Mouse (Mus musculus) forebrain, embryonic 11.5 days (tissue): ENCODE data around the gene Pltp. TPM values are rescaled to one million over a fixed set of nuclear protein-coding genes. Genes with fewer than 3 reads are reported as not detected.
"Not testable (repeated sequence)": the region's sequence is repeated elsewhere in the genome, so short reads cannot be mapped to it uniquely, and the experiment has no call there.

ENCODE experiments used
- ATAC-seq: fragments of 200-750 bp; cut with Nextera tagmentation; replicated peaks from 2 replicates; pipeline ENCODE4 v1.8.0; 2017; ENCODE audit warnings: moderate TSS enrichment; ENCODE audit not compliant: low FRiP score
- DNase-seq: peaks from one replicate; pipeline ENCODE4 v3.0.0-alpha.2; 2017; ENCODE audit warnings: low spot score
- H3K27ac ChIP-seq: fragments of 300-500 bp; sonication (generic); 2 replicates; pipeline ENCODE4 v1.5.1; 2014; ENCODE audit warnings: low read depth, low read length
- H3K27me3 ChIP-seq: fragments of 300-500 bp; sonication (generic); 2 replicates; pipeline ENCODE4 v1.6.1; 2014; ENCODE audit warnings: mild to moderate bottlenecking, low read length, mixed read lengths; ENCODE audit not compliant: control insufficient read depth, insufficient read depth
- H3K36me3 ChIP-seq: fragments of 300-500 bp; sonication (generic); 2 replicates; pipeline ENCODE4 v1.6.1; 2014; ENCODE audit warnings: mild to moderate bottlenecking, low read length, moderate library complexity, mixed read lengths; ENCODE audit not compliant: control insufficient read depth, insufficient read depth
- H3K4me1 ChIP-seq: fragments of 300-500 bp; sonication (generic); replicated peaks from 2 replicates; pipeline ENCODE4 v1.6.1; 2014; ENCODE audit warnings: low read length, mixed read lengths; ENCODE audit not compliant: control insufficient read depth, insufficient read depth
- H3K4me2 ChIP-seq: fragments of 300-500 bp; sonication (generic); 2 replicates; pipeline ENCODE4 v1.6.1; 2014; ENCODE audit warnings: low read depth, mild to moderate bottlenecking, low read length, moderate library complexity, mixed read lengths; ENCODE audit not compliant: severe bottlenecking
- H3K4me3 ChIP-seq: fragments of 300-500 bp; sonication (generic); 2 replicates; pipeline ENCODE4 v1.5.1; 2014; ENCODE audit warnings: low read depth, low read length
- H3K9ac ChIP-seq: fragments of 300-500 bp; sonication (generic); 2 replicates; pipeline ENCODE4 v1.6.1; 2014; ENCODE audit warnings: low read length
- H3K9me3 ChIP-seq: fragments of 300-500 bp; sonication (generic); 2 replicates; pipeline ENCODE4 v1.6.1; 2016; ENCODE audit warnings: low read length, mixed read lengths; ENCODE audit not compliant: control insufficient read depth
- WGBS: fragments of 180-500 bp; shearing (Covaris S2); extraction: QIAGEN DNeasy Blood & Tissue Kit; methylation state at CpG from one replicate; pipeline ENCODE4 v1.1.7; 2014; 5-methylcytosine and 5-hydroxymethylcytosine counted together
- polyA plus RNA-seq: library from polyadenylated mRNA; unstranded; fragments of >200 nt; fragmentation: Nextera tagmentation; extraction: Ambion mirVana; gene quantifications from 2 replicates; pipeline ENCODE4 v1.2.1, GENCODE M21; 2014

Pltp gene
- polyA plus RNA-seq, 1 experiment from 2014 or later, result 43.2 TPM

DNA sequence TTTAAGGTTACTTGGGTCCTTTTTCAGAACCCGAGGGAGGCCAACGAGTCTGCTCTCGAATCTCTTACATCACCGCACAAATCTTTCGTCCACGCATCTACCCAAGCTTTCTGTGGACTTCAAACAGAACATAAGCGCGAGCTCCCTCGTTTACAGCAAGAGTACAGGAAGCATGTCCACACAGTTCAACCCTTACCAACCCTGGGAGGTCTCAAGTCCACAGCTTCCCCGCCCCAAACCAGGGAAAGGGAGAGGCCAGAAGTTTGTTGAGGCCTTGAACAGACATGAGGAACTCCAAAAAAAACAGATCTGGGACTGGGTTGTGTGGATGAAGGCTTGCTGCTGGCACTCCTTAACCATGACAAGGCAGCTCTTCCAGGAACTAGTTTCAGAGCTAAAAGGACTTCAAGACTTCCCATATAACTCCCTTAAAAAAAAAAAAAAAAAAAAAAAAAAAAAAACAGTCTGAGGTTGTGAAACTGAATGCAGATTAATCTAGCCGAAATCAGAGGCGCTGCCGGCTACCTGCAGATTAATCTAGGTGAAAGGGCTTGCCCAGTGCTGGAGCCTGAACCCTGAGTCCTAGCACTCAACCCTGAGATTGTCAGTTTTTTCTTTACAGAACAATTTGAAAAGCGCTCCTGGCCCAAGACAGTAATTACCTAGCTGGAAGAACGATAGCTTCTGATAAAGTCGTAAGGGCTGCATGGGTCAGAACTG is 54.1 kb downstream of the Pltp start:
- DNase-seq, result no peak
- no peaks in the 10 kb centered on the region; the same call in 1 of the 2 replicates for H3K36me3 ChIP-seq
- H3K4me3 ChIP-seq, result peak overlapping the region; percentile 80; the same call in 1 of the 2 replicates
- peaks cover 5% of the 10 kb centered on the region; the same call in 1 of the 2 replicates for H3K4me1 ChIP-seq
- ATAC-seq, result no peak
- H3K9me3 ChIP-seq, result no peaks in the 10 kb centered on the region
- peak overlapping the region; percentile 76 for H3K9ac ChIP-seq
- H3K4me2 ChIP-seq, result peak overlapping the region; percentile 60
- no peak overlapping the region for H3K27ac ChIP-seq
- no peaks in the 10 kb centered on the region for H3K27me3 ChIP-seq
- WGBS, result 92% methylated on average over 16 of the region's 16 CpGs

GRCm38 (mm10) chr2:164800252-164801004 is 57.1 kb downstream of the Pltp start:
- no peak overlapping the region for H3K27ac ChIP-seq
- 90% methylated on average over 13 of the region's 13 CpGs for WGBS
- DNase-seq, result no peak
- H3K9me3 ChIP-seq, result no peaks in the 10 kb centered on the region
- H3K9ac ChIP-seq, result no peak overlapping the region
- no peaks in the 10 kb centered on the region; the same call in 1 of the 2 replicates for H3K36me3 ChIP-seq
- H3K4me2 ChIP-seq, result no peak overlapping the region
- H3K4me1 ChIP-seq, result peaks cover 5% of the 10 kb centered on the region; the same call in 1 of the 2 replicates
- no peak for ATAC-seq
- H3K27me3 ChIP-seq, result no peaks in the 10 kb centered on the region
- no peak overlapping the region for H3K4me3 ChIP-seq

DNA sequence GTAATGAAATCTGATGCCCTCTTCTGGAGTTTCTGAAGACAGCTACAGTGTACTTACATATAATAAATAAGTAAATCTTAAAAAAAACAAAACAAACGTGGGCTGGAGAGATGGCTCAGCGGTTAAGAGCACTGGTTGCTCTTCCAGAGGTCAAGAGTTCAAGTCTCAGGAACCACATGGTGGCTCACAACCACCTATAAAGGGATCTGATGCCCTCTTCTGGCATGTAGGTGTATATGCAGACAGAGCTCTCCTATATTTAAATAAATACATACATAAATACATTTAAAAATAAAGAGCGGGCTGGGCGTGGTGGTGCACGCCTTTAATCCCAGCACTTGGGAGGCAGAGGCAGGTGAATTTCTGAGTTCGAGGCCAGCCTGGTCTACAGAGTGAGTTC is 59.0 kb downstream of the Pltp start:
- DNase-seq, H3K4me2 ChIP-seq, H3K9me3 ChIP-seq, H3K36me3 ChIP-seq, H3K27ac ChIP-seq, H3K4me3 ChIP-seq, H3K27me3 ChIP-seq, H3K4me1 ChIP-seq, ATAC-seq, H3K9ac ChIP-seq: not testable (repeated sequence)
- 85% methylated on average over 6 of the region's 6 CpGs for WGBS

DNA sequence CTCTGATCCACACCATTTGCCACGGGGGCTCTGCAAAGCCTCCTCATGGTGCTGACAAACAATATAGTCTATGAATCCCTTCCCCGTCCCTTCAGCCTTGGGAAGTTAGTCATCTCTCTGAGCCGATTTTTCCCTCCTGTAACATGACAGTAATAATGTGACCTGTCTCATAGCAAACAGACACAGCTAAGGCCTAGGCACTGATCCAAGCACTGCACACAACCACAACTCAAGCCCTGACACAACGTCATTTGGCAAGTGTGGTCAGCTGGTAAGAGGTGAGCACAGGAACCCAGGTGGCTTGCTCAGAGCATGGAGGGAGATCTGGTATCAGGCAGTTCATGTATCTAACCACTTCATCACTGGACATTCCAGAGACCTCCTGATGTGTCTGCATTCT is 61.6 kb downstream of the Pltp start:
- Histone ChIP-seq H3K4me3 (no peak overlapping the region), H3K4me2 (no peak overlapping the region), H3K27me3 (no peaks in the 10 kb centered on the region), H3K36me3 (peaks cover 4% of the 10 kb centered on the region; the same call in 1 of the 2 replicates), H3K9me3 (no peaks in the 10 kb centered on the region), H3K4me1 (no peaks in the 10 kb centered on the region), H3K9ac (no peak overlapping the region), H3K27ac (no peak overlapping the region)
- DNase-seq (no peak), ATAC-seq (no peak)
- WGBS, result 90% methylated on average over 4 of the region's 4 CpGs

DNA sequence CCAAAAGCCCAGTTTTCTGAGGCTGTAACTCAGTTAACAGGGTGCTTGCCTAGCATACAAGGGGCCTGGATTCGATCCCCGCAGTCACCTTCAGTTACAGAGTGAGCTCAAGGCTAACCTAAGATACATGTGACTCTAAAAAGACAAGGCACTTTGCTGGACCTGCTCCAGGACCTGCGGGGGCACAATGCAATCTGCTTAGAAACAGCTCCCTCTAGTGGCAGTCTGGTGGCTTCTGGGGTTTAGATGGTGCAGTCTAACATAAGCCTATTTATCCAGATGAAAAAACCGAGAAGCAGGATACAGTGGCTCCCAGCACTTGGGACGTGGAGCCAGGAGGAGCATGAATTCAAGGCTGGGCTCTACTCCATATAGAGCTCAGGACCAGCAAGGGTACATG is 63.2 kb downstream of the Pltp start:
- H3K9me3 ChIP-seq, result no peaks in the 10 kb centered on the region
- WGBS, result 35% methylated on average over 5 of the region's 5 CpGs
- no peak overlapping the region for H3K4me2 ChIP-seq
- H3K36me3 ChIP-seq, result peaks cover 4% of the 10 kb centered on the region; the same call in 1 of the 2 replicates
- DNase-seq (peak; percentile 86), ATAC-seq (peak; percentile 24; the same call in 1 of the 2 replicates)
- no peak overlapping the region for H3K4me3 ChIP-seq
- no peaks in the 10 kb centered on the region for H3K27me3 ChIP-seq
- no peak overlapping the region for H3K27ac ChIP-seq
- H3K9ac ChIP-seq, result no peak overlapping the region
- H3K4me1 ChIP-seq, result no peaks in the 10 kb centered on the region

DNA sequence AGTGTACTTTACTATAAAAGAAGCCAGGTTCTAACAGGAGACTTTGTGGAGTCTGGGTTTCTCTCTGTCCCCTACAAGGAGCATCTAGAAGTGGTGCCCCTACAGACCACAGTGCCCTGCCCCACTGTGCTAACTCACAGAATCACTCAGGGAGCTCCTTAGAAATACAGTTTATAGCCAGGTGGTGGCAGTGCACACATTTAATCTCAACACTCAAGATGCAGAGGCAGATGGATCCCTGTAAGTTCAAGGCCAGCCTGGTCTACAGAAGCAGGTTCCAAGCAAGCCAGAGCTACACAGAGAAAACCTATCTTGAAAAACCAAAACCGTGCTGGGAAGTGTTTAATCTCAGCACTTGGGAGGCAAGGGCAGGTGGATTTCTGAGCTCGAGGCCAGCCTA is 63.7 kb downstream of the Pltp start:
- WGBS, result 88% methylated on average over 2 of the region's 2 CpGs
- ATAC-seq (no peak), DNase-seq (no peak)
- Histone ChIP-seq H3K4me1 (no peaks in the 10 kb centered on the region), H3K27ac (no peak overlapping the region), H3K9ac (no peak overlapping the region), H3K4me2 (no peak overlapping the region), H3K36me3 (peaks cover 4% of the 10 kb centered on the region; the same call in 1 of the 2 replicates), H3K4me3 (no peak overlapping the region), H3K9me3 (no peaks in the 10 kb centered on the region), H3K27me3 (no peaks in the 10 kb centered on the region)

- Histone ChIP-seq H3K27ac (no peak overlapping the region), H3K36me3 (peaks cover 4% of the 10 kb centered on the region; the same call in 1 of the 2 replicates), H3K4me3 (no peak overlapping the region), H3K27me3 (no peaks in the 10 kb centered on the region), H3K9ac (no peak overlapping the region), H3K4me1 (no peaks in the 10 kb centered on the region), H3K4me2 (no peak overlapping the region), H3K9me3 (no peaks in the 10 kb centered on the region)
- DNase-seq, result peak; percentile 81
- WGBS, result 87% methylated on average over 3 of the region's 3 CpGs
- 0 out of 2 replicates have a peak, but pooled peaks have one; percentile 26 for ATAC-seq
Measured at GRCm38 (mm10) chr2:164793236-164793635, 64.3 kb downstream of the Pltp start.

DNA sequence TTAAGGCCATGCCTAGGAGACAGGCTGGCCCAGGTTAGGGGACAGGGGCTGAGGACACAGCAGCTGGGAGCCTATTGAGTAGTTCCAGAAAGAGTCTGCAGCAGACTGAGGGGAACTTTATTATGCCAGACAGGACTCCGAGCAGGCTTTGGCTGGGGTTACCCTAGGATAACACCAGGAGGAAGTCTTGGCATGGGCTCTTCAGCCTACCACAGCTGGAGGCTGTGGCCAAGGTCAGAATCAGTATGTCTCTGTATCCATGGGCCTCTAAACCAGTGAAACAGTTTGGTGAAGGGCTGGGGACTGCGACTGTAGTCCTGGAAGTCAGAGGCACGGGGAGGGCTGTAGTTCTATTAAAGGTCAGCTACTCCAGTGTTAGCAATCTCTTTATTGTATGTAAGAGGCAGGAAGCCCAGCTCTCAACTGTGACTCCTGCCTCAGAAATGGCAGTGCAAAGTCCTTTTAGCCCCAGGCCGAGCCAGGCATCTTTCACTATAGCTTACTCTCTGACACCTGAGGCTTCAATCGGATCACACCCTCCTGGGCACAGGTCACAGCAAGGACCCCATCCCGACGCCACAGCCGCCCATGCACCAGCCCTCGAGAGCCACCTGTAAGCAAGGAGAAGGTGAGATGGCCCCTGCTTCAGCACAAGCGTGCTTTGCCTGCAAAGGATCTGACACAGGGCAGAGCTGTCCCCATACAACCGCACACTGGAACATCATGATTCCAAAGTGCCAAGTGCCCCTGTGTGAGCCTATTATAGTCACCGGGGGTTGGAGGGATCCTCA is 64.9 kb downstream of the Pltp start:
- Histone ChIP-seq H3K9ac (no peak overlapping the region), H3K4me3 (no peak overlapping the region), H3K9me3 (no peaks in the 10 kb centered on the region), H3K36me3 (peaks cover 4% of the 10 kb centered on the region; the same call in 1 of the 2 replicates), H3K27ac (no peak overlapping the region), H3K4me1 (no peaks in the 10 kb centered on the region), H3K4me2 (no peak overlapping the region), H3K27me3 (no peaks in the 10 kb centered on the region)
- no peak for DNase-seq
- no peak for ATAC-seq
- 94% methylated on average over 12 of the region's 12 CpGs for WGBS
